8 mouse cellular contexts compared by ENCODE assay signal in genomic region chr1:86501559-86501958, GRCm38 (mm10). TPM values are rescaled to one million over a fixed set of nuclear protein-coding genes. Genes with fewer than 3 reads are reported as not detected.
DNase-seq lines count a peak whose midpoint lies in the region; ATAC-seq and TF ChIP-seq lines count a peak whose summit lies in the region.

No protein-coding gene starts in this region.

- peak overlapping the region; percentile 63 for H3K27ac ChIP-seq in gastrocnemius, adult 2 months
- H3K27ac ChIP-seq in hindbrain, postnatal 0 days: peak overlapping the region; percentile 37; the same call in 1 of the 2 replicates

- H3K27me3 ChIP-seq in hindbrain, postnatal 0 days (ENCODE audit: insufficient read depth, low read length): no peaks in the 10 kb centered on the region
- no peaks in the 10 kb centered on the region for H3K27me3 ChIP-seq in megakaryocyte, embryonic 14.5 days (replicated peaks)

- H3K9me3 ChIP-seq in hindbrain, postnatal 0 days (ENCODE audit: low read length): no peaks in the 10 kb centered on the region
- no peaks in the 10 kb centered on the region for H3K9me3 ChIP-seq in megakaryocyte, embryonic 14.5 days

- TF ChIP-seq CTCF in gastrocnemius, adult 2 months (IDR thresholded peaks at IDR 0.05): no peak; the same call in none of the 2 replicates
- peak; percentile 98 for TF ChIP-seq CTCF in hindbrain, postnatal 0 days (IDR thresholded peaks at IDR 0.05; ENCODE audit: low read depth)

- intact Hi-C loops in gastrocnemius, adult 2 months (cut with DNase I): loop anchor here (1.0 to 2.0 kb wide), 3 partner anchors 29 to 61 kb away; no protein-coding TSS in a partner anchor

- H3K4me2 ChIP-seq in hindbrain, postnatal 0 days (ENCODE audit: low read depth, low read length): no peak overlapping the region

- WGBS in hindbrain, postnatal 0 days: 0% methylated on average over 4 of the region's 4 CpGs

- H3K4me3 ChIP-seq in gastrocnemius, adult 2 months: no peak overlapping the region
- no peak overlapping the region for H3K4me3 ChIP-seq in hindbrain, postnatal 0 days (ENCODE audit: low read length)
- peak overlapping the region; percentile 69 for H3K4me3 ChIP-seq in megakaryocyte, embryonic 14.5 days (replicated peaks)

- peaks cover 20% of the 10 kb centered on the region for H3K4me1 ChIP-seq in hindbrain, postnatal 0 days (ENCODE audit: insufficient read depth, low read length)
- H3K4me1 ChIP-seq in megakaryocyte, embryonic 14.5 days: peaks cover 95% of the 10 kb centered on the region

- ATAC-seq in hindbrain, postnatal 0 days: peak; percentile 13; the same call in 1 of the 2 replicates

- no peaks in the 10 kb centered on the region for H3K36me3 ChIP-seq in hindbrain, postnatal 0 days (ENCODE audit: insufficient read depth, low read length)
- no peaks in the 10 kb centered on the region for H3K36me3 ChIP-seq in megakaryocyte, embryonic 14.5 days (replicated peaks; ENCODE audit: low read length)

- DNase-seq in R1 (ENCODE audit: low read depth, low spot score): peak; percentile 95
- DNase-seq in cerebellum, postnatal 4 days (ENCODE audit: low spot score in 2 of 2): peak; percentile 96 to 97
- DNase-seq in gastrocnemius, adult 2 months: peak; percentile 91
- peak; percentile 94 for DNase-seq in hindbrain, postnatal 0 days (ENCODE audit: low spot score)
- peak; percentile 87 to 99 for DNase-seq in left cerebral cortex, adult 8-10 months (ENCODE audit: low spot score in 2 of 2)
- peak; percentile 91 to 93 for DNase-seq in right cerebral cortex, postnatal 10 days (ENCODE audit: low spot score in 2 of 2)
- peak; percentile 94 for DNase-seq in urinary bladder, postnatal 14 days (ENCODE audit: low spot score)

- H3K9ac ChIP-seq in hindbrain, postnatal 0 days (replicated peaks; ENCODE audit: low read length): no peak overlapping the region

RNA-seq across cellular contexts. Expression of gene Ptma, which starts 25.0 kb away (rescaled TPM):
- 100 to 1,000 TPM in 1 of 2 experiments, 10 to 100 TPM in 1; 58.5 to 108 TPM for total RNA-seq in gastrocnemius, adult 2 months (2021)
- total RNA-seq in hindbrain, postnatal 0 days (2014; rRNA removed): 619 and 723 TPM in 2 replicates
- 1,399 and 1,474 TPM in 2 replicates for polyA plus RNA-seq in hindbrain, postnatal 0 days (2015; fragmentation: Nextera tagmentation; extraction: Ambion mirVana)
- total RNA-seq in left cerebral cortex, adult 8-10 months (2022): 100 to 1,000 TPM; 407 to 432 (median 416) TPM
- polyA plus RNA-seq in megakaryocyte, embryonic 14.5 days (2012; ENCODE audit: insufficient read depth, low replicate concordance): 6,261 and 14,151 TPM in 2 replicates
